Mouse (Mus musculus): ENCODE data around the gene Ano1.

Gene Ano1

DNA sequence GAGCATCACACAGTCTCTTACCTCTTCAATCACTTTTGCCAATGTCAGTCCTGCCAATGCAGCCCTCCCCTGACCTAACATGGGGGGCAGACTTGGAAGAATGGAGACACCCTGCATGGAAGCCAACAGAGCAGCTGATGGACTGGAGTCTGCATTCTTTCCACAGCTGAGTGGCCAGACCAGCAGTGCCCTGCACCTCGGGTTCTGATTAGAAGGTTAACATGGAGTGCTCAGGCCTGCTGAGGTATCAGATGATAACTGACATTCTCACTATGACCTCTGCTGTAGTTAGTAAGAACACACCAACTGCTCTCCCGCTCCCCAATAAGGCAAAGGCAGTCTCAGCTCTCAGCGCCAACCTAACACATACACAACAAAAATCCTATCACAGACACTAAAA, 206.5 kb downstream of the Ano1 start:
- no peak for DNase-seq (ENCODE audit: extremely low read depth, low read depth, low spot score)

DNA sequence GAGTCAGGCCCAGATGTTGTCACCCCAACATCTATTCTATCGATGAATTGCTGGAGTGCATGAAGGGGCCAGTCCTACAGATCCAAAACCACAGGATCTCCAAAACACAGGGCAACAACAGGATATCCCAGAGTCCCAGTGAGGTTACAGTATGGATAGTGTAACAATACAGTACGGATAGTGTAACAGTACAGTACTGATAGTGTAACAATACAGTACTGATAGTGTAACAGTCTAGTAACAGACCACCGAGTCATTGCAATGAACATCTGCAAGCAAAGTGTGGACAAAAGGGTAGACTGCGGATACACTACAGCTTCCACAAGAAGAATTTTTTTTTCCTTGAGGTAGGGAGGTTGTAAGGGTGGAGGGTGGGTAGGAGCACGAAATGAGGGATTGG, 210.4 kb downstream of the Ano1 start:
- no peak for DNase-seq (ENCODE audit: extremely low read depth, low read depth, low spot score)

DNA sequence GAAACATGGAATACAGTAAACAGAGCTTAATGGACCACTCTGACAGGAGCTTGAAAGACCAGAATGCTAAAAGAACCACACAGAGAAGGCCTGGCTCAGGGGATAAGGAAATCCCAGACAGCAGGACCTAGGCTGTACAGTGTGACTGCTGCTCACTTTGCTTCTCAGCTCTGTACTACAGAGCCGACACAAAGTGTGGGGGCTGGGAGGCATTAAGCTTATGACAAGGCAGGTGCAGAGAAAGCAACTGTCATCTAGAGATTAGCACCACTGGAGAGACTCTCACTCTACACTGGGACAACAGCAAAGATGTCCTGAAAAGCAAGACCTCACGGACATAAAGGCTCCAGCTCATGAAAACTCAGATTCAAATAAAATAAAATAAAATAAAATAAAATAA, 212.6 kb downstream of the Ano1 start:
- no peak for DNase-seq (ENCODE audit: extremely low read depth, low read depth, low spot score)

All from fat pad, adult 2 months (tissue).